Mouse (Mus musculus) limb, embryonic 15.5 days (tissue): ENCODE data around the gene Olfr1134. TPM values are rescaled to one million over a fixed set of nuclear protein-coding genes. Genes with fewer than 3 reads are reported as not detected.
"Not testable (repeated sequence)": the region's sequence is repeated elsewhere in the genome, so short reads cannot be mapped to it uniquely, and the experiment has no call there.

Experiments used
- ATAC-seq: fragments of 200-750 bp; cut with Nextera tagmentation; 2 replicates; pipeline ENCODE4 v1.8.0; 2017; ENCODE audit warnings: low read depth, moderate TSS enrichment; ENCODE audit not compliant: insufficient number of reproducible peaks, low FRiP score, low TSS enrichment
- H3K27ac ChIP-seq: fragments of 300-500 bp; sonication (generic); 2 replicates; pipeline ENCODE4 v1.5.1; 2015; ENCODE audit warnings: moderate library complexity, mild to moderate bottlenecking, inconsistent platforms
- H3K27me3 ChIP-seq: fragments of 300-500 bp; sonication (generic); 2 replicates; pipeline ENCODE4 v1.6.1; 2015; ENCODE audit warnings: inconsistent platforms
- H3K36me3 ChIP-seq: fragments of 300-500 bp; sonication (generic); 2 replicates; pipeline ENCODE4 v1.6.1; 2015; ENCODE audit warnings: inconsistent platforms
- H3K4me1 ChIP-seq: fragments of 300-500 bp; sonication (generic); 2 replicates; pipeline ENCODE4 v1.6.1; 2015; ENCODE audit warnings: inconsistent platforms
- H3K4me2 ChIP-seq: fragments of 300-500 bp; sonication (generic); 2 replicates; pipeline ENCODE4 v1.6.1; 2015; ENCODE audit warnings: mild to moderate bottlenecking, inconsistent platforms
- H3K4me3 ChIP-seq: fragments of 300-500 bp; sonication (generic); 2 replicates; pipeline ENCODE4 v1.5.1; 2015; ENCODE audit warnings: mild to moderate bottlenecking, inconsistent platforms
- H3K9ac ChIP-seq: fragments of 300-500 bp; sonication (generic); 2 replicates; pipeline ENCODE4 v1.6.1; 2015; ENCODE audit warnings: inconsistent platforms
- H3K9me3 ChIP-seq: fragments of 300-500 bp; sonication (generic); 2 replicates; pipeline ENCODE4 v1.6.1; 2016; ENCODE audit warnings: inconsistent platforms
- WGBS: fragments of 180-500 bp; shearing (Covaris S2); methylation state at CpG from one replicate; pipeline ENCODE4 v1.1.7; 2015; 5-methylcytosine and 5-hydroxymethylcytosine counted together
- polyA plus RNA-seq: library from polyadenylated mRNA; unstranded; fragments of >200 nt; fragmentation: Nextera tagmentation; extraction: Ambion mirVana; gene quantifications from 2 replicates; pipeline ENCODE4 v1.2.1, GENCODE M21; 2015

Olfr1134 gene
- not detected in 2 replicates for polyA plus RNA-seq

- no peak within 1 kb of the TSS for H3K4me2 ChIP-seq
- H3K27ac ChIP-seq: no peak within 1 kb of the TSS
- WGBS: 72% methylated on average over 2 of the region's 2 CpGs
- H3K4me3 ChIP-seq: no peak within 1 kb of the TSS
- H3K27me3 ChIP-seq: no peaks in the 10 kb centered on the region
- no peaks in the 10 kb centered on the region for H3K4me1 ChIP-seq
- no peaks in the 10 kb centered on the region for H3K36me3 ChIP-seq
- ATAC-seq: no peak
- H3K9me3 ChIP-seq: no peaks in the 10 kb centered on the region
- no peak within 1 kb of the TSS for H3K9ac ChIP-seq
Observed at GRCm38 (mm10) chr2:87658360-87658759, at the start of gene Olfr1134. Gene Olfr1134, minus strand, starts transcription at chr2:87658460.

GRCm38 (mm10) chr2:87693847-87694246, 35.6 kb upstream of the Olfr1134 start, which contains the start of gene Olfr1136:
Gene Olfr1136, minus strand, starts transcription at chr2:87693947.
- Histone ChIP-seq H3K36me3 (no peaks in the 10 kb centered on the region), H3K9ac (no peak within 1 kb of the TSS), H3K4me1 (no peaks in the 10 kb centered on the region), H3K9me3 (no peaks in the 10 kb centered on the region), H3K27me3 (no peaks in the 10 kb centered on the region), H3K27ac (no peak within 1 kb of the TSS), H3K4me3 (no peak within 1 kb of the TSS), H3K4me2 (no peak within 1 kb of the TSS)
- no peak for ATAC-seq

DNA sequence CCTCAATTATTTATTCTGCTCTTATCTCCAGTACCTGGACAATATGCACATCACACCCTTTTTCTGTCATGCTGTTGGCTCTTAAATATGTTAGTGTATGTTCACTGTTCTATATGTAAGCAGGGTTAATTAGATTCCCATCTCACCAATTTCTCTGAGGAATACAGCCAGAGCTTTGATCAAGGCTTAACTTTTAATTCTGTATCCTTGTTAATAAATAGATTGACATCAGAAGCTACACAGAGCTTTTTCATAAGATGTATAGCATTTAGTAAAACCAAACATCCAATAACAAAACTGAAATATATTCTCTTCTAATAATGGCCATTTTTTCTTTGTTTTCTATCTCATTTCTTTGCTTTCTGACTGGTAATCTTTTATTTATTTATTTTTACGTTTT, 15.3 kb upstream of the Olfr1134 start, which contains the start of gene Olfr1135:
TSS of gene Olfr1135 (minus strand) at position 101 of the 400 bp plus-strand sequence.
- H3K36me3 ChIP-seq: no peaks in the 10 kb centered on the region
- H3K9me3 ChIP-seq: no peaks in the 10 kb centered on the region
- 12% methylated on average over 1 of the region's 1 CpGs for WGBS
- no peak within 1 kb of the TSS for H3K4me2 ChIP-seq
- H3K4me1 ChIP-seq: no peaks in the 10 kb centered on the region
- H3K27ac ChIP-seq: no peak within 1 kb of the TSS
- H3K9ac ChIP-seq: no peak within 1 kb of the TSS
- no peaks in the 10 kb centered on the region for H3K27me3 ChIP-seq
- no peak for ATAC-seq
- no peak within 1 kb of the TSS for H3K4me3 ChIP-seq

GRCm38 (mm10) chr2:87647274-87647673, 11.0 kb downstream of the Olfr1134 start, which contains the start of gene Olfr1133:
Gene Olfr1133, minus strand, starts transcription at chr2:87647374.
- Histone ChIP-seq H3K27ac (no peak within 1 kb of the TSS), H3K4me1 (no peaks in the 10 kb centered on the region), H3K36me3 (no peaks in the 10 kb centered on the region), H3K9me3 (no peaks in the 10 kb centered on the region), H3K4me2 (no peak within 1 kb of the TSS), H3K4me3 (no peak within 1 kb of the TSS), H3K9ac (no peak within 1 kb of the TSS), H3K27me3 (no peaks in the 10 kb centered on the region)
- ATAC-seq: no peak

- ATAC-seq: no peak
- Histone ChIP-seq H3K4me3 (no peak overlapping the region), H3K27ac (no peak overlapping the region), H3K4me1 (no peaks in the 10 kb centered on the region), H3K9me3 (no peaks in the 10 kb centered on the region), H3K36me3 (no peaks in the 10 kb centered on the region), H3K4me2 (no peak overlapping the region), H3K27me3 (no peaks in the 10 kb centered on the region), H3K9ac (no peak overlapping the region)
Observed at GRCm38 (mm10) chr2:87642441-87642840, 15.8 kb downstream of the Olfr1134 start.

- H3K27me3 ChIP-seq: no peaks in the 10 kb centered on the region
- H3K4me1 ChIP-seq: no peaks in the 10 kb centered on the region
- ATAC-seq: no peak
- no peaks in the 10 kb centered on the region for H3K36me3 ChIP-seq
- H3K27ac ChIP-seq: no peak within 1 kb of the TSS
- H3K9me3 ChIP-seq: no peaks in the 10 kb centered on the region
- no peak within 1 kb of the TSS for H3K9ac ChIP-seq
- no peak within 1 kb of the TSS for H3K4me2 ChIP-seq
- H3K4me3 ChIP-seq: no peak within 1 kb of the TSS
Observed at GRCm38 (mm10) chr2:87637435-87637834, 20.8 kb downstream of the Olfr1134 start, which contains the start of gene Olfr1132. Gene Olfr1132, minus strand, starts transcription at chr2:87637535.

DNA sequence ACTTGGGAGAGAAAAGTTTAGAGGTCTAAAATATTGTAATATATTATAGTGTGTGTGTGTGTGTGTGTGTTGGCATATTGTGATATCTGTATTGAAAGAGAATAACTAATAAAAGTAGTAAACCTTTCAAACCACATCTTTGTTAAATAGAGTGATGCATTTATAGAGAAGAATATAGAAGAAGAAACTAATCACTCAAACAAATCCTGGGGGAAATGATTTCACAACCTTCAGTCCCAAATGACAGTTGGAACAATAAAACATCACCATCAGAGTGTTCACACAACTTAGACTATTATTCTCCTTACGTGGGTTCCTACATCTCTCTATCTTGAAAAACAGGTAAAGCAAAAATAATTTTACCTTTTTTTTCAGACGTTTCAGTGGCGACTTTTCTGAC, 31.5 kb downstream of the Olfr1134 start, which contains the start of gene Olfr1131:
TSS of gene Olfr1131 (plus strand) at position 301 of the 400 bp plus-strand sequence.
- H3K4me1 ChIP-seq: no peaks in the 10 kb centered on the region
- no peaks in the 10 kb centered on the region for H3K27me3 ChIP-seq
- no peak within 1 kb of the TSS for H3K4me2 ChIP-seq
- 55% methylated on average over 3 of the region's 3 CpGs for WGBS
- H3K9me3 ChIP-seq: no peaks in the 10 kb centered on the region
- H3K9ac ChIP-seq: no peak within 1 kb of the TSS
- H3K27ac ChIP-seq: no peak within 1 kb of the TSS
- no peak for ATAC-seq
- H3K36me3 ChIP-seq: no peaks in the 10 kb centered on the region
- no peak within 1 kb of the TSS for H3K4me3 ChIP-seq

GRCm38 (mm10) chr2:87605912-87606311, 52.3 kb downstream of the Olfr1134 start, which contains the start of gene Olfr1130:
Gene Olfr1130, plus strand, starts transcription at chr2:87606212.
- not testable (repeated sequence) for H3K9ac ChIP-seq, ATAC-seq

More at GRCm38 (mm10) chr2:87605912-87606311, 52.3 kb downstream of the Olfr1134 start, which contains the start of gene Olfr1130:
- not testable (repeated sequence) for H3K27ac ChIP-seq, H3K4me3 ChIP-seq, H3K4me1 ChIP-seq, H3K27me3 ChIP-seq, H3K36me3 ChIP-seq, H3K9me3 ChIP-seq, H3K4me2 ChIP-seq

Other genes with a start within 250 kb of the Olfr1134 start
- gene Olfr1123, start 241.8 kb downstream of the Olfr1134 start, polyA plus RNA-seq: not detected in 2 replicates
- not detected in 2 replicates for gene Olfr1124, start 228.2 kb downstream of the Olfr1134 start, polyA plus RNA-seq
- not detected in 2 replicates for gene Olfr1126, start 204.5 kb downstream of the Olfr1134 start, polyA plus RNA-seq
- not detected in 2 replicates for gene Pramel7, start 161.4 kb downstream of the Olfr1134 start, polyA plus RNA-seq
- not detected in 2 replicates for gene Pramel6, start 151.9 kb downstream of the Olfr1134 start, polyA plus RNA-seq
- gene Olfr153, start 126.7 kb downstream of the Olfr1134 start, polyA plus RNA-seq: not detected in 2 replicates
- not detected in 2 replicates for gene Olfr1128, start 112.9 kb downstream of the Olfr1134 start, polyA plus RNA-seq
- gene Olfr1129, start 84.6 kb downstream of the Olfr1134 start, polyA plus RNA-seq: not detected in 2 replicates
- gene Olfr1130, start 52.2 kb downstream of the Olfr1134 start, polyA plus RNA-seq: not detected in 2 replicates
- gene Olfr1131, start 31.4 kb downstream of the Olfr1134 start, polyA plus RNA-seq: not detected in 2 replicates
- gene Olfr1132, start 20.9 kb downstream of the Olfr1134 start, polyA plus RNA-seq: not detected in 2 replicates
- gene Olfr1133, start 11.1 kb downstream of the Olfr1134 start, polyA plus RNA-seq: not detected in 2 replicates
- not detected in 2 replicates for gene Olfr1135, start 15.2 kb upstream of the Olfr1134 start, polyA plus RNA-seq
- not detected in 2 replicates for gene Olfr1136, start 35.5 kb upstream of the Olfr1134 start, polyA plus RNA-seq
- not detected in 2 replicates for gene Olfr1137, start 54.7 kb upstream of the Olfr1134 start, polyA plus RNA-seq
- not detected in 2 replicates for gene Olfr1138, start 81.5 kb upstream of the Olfr1134 start, polyA plus RNA-seq
- not detected in 2 replicates for gene Olfr1140, start 85.3 kb upstream of the Olfr1134 start, polyA plus RNA-seq
- gene Olfr1141, start 95.5 kb upstream of the Olfr1134 start, polyA plus RNA-seq: not detected in 2 replicates
- not detected in 2 replicates for gene Olfr152, start 121.0 kb upstream of the Olfr1134 start, polyA plus RNA-seq
- not detected in 2 replicates for gene Olfr1143, start 142.1 kb upstream of the Olfr1134 start, polyA plus RNA-seq
- not detected in 2 replicates for gene Olfr1145, start 151.4 kb upstream of the Olfr1134 start, polyA plus RNA-seq
- gene Olfr1148, start 172.1 kb upstream of the Olfr1134 start, polyA plus RNA-seq: not detected in 2 replicates
- not detected in 2 replicates for gene Olfr1150-ps1, start 185.5 kb upstream of the Olfr1134 start, polyA plus RNA-seq
- not detected in 2 replicates for gene Olfr1151, start 197.4 kb upstream of the Olfr1134 start, polyA plus RNA-seq
- not detected in 2 replicates for gene Olfr1152, start 208.0 kb upstream of the Olfr1134 start, polyA plus RNA-seq
- not detected in 2 replicates for gene Olfr1153, start 236.5 kb upstream of the Olfr1134 start, polyA plus RNA-seq
- not detected in 2 replicates for gene Olfr1154, start 246.7 kb upstream of the Olfr1134 start, polyA plus RNA-seq